Mouse (Mus musculus) megakaryocyte, embryonic 14.5 days (primary cell): ENCODE measurements at regions not wholly inside any gene's neighbourhood (a gene's known extent, or its start where the extent isn't known, plus 50 kb on each side); places are given as distances from the start of the nearest gene placed in this dataset.

ENCODE experiments used
- H3K27me3 ChIP-seq: replicated peaks from 2 replicates; pipeline ENCODE3; 2012; ENCODE audit warnings: inconsistent platforms
- H3K36me3 ChIP-seq: replicated peaks from 2 replicates; pipeline ENCODE3; 2012; ENCODE audit warnings: low read length, inconsistent platforms, mixed read lengths
- H3K4me1 ChIP-seq: 2 replicates; pipeline ENCODE4 v1.6.1; 2012; ENCODE audit warnings: inconsistent platforms
- H3K4me3 ChIP-seq: replicated peaks from 2 replicates; pipeline ENCODE3; 2012; ENCODE audit warnings: moderate library complexity, mild to moderate bottlenecking, inconsistent platforms
- H3K9me3 ChIP-seq: 2 replicates; pipeline ENCODE4 v1.6.1; 2012; ENCODE audit warnings: inconsistent platforms
- FLI1 ChIP-seq: IDR thresholded peaks from 2 replicates; pipeline ENCODE4 v1.6.1; 2012; ENCODE audit warnings: low read length, inconsistent platforms, mixed read lengths
- GATA1 ChIP-seq: IDR thresholded peaks from 3 replicates; pipeline ENCODE4 v1.6.1; 2012; ENCODE audit warnings: mixed read lengths, low read length, inconsistent platforms, borderline replicate concordance

DNA sequence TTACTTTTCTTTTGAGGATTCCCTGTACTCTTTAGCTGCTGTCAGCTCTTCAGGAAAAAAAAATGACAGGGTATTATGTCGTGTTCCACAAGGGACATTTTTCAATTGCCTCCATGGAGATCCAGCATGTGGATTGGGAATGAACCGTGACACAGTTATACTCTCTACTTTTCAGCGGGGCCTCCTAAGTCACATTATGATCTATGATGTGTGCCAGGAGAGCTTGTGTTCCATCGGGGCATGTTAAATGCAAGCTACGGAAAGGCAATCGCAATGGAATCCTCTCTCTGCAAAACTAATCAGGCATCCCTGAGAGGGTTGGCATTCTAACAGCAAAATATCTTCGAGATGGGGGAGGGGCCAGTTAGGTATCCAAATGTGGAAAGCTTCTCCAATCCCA, 92.7 kb upstream of the Cachd1 start:
- no peak for TF ChIP-seq FLI1
- no peak for TF ChIP-seq GATA1
- H3K4me1 ChIP-seq = no peaks in the 10 kb centered on the region
- H3K9me3 ChIP-seq = peaks cover 11% of the 10 kb centered on the region
- H3K27me3 ChIP-seq = no peaks in the 10 kb centered on the region
- H3K36me3 ChIP-seq = no peaks in the 10 kb centered on the region
- no peak overlapping the region for H3K4me3 ChIP-seq

DNA sequence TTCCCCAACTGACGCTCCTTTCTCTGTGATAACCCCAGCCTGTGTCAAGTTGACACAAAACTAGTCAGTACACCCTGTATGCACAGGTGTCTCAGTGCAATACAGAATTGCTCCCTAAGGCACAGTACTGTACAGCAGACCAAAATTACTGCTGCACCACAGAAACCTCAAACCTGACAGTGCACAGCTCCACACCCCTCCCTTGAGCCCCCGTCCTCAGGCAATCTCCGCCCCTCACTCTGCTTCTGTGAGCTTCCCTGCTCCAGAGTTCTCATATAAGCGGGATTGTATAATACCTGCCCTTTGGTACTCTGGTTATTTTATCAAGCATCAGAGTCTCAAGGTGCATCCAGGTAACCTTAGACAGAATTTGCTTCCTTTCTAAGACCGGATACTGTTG, 76.5 kb upstream of the Cachd1 start:
- peaks cover 10% of the 10 kb centered on the region; the same call in 1 of the 2 replicates for H3K9me3 ChIP-seq
- no peak overlapping the region for H3K4me3 ChIP-seq
- TF ChIP-seq GATA1 = no peak
- no peak for TF ChIP-seq FLI1
- H3K27me3 ChIP-seq = no peaks in the 10 kb centered on the region
- H3K36me3 ChIP-seq = no peaks in the 10 kb centered on the region
- H3K4me1 ChIP-seq = no peaks in the 10 kb centered on the region

DNA sequence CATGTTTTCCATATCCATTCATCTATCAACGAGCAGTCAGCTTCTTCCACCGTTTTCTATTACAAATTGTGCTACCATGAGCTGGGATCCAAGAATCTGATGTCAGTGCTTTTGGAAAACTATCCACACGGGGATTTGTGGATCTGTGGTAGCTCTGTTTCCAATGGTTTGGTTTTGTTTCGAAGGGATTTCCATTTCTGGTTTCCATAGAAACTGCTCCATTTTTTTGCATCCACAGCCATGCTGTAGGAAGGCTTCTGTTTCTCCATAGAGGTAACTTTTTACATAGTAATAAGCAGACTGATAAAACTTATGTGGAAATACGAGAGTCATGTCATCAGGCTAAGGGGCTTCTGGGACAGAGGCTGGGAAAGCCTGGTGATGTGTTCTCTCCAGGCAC, 76.1 kb upstream of the Cachd1 start:
- H3K9me3 ChIP-seq = peaks cover 10% of the 10 kb centered on the region; the same call in 1 of the 2 replicates
- H3K4me3 ChIP-seq = no peak overlapping the region
- TF ChIP-seq GATA1 (no peak), FLI1 (no peak)
- no peaks in the 10 kb centered on the region for H3K36me3 ChIP-seq
- no peaks in the 10 kb centered on the region for H3K4me1 ChIP-seq
- H3K27me3 ChIP-seq = no peaks in the 10 kb centered on the region

DNA sequence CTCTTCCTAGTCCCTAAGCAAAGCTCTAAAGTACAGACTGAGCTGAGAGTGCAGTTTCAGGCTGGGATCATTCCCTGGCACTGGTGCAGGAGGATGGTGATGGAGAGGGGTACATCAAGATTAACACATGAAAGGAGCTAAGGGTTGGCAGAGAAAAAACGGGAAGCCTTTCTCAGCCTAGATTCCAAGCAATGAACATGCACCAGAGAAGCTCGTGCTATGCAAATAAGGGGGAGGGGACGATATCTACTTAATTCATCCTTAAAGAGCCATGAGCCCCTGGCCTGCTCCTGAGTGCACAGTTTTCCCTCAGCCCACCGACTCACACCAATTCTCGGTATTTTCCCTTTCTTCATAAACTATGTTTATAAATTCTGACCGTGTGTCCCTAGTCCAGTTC, 70.5 kb upstream of the Cachd1 start:
- no peaks in the 10 kb centered on the region for H3K27me3 ChIP-seq
- TF ChIP-seq FLI1 (no peak), GATA1 (no peak)
- peaks cover 6% of the 10 kb centered on the region; the same call in 1 of the 2 replicates for H3K9me3 ChIP-seq
- no peaks in the 10 kb centered on the region for H3K4me1 ChIP-seq
- no peaks in the 10 kb centered on the region for H3K36me3 ChIP-seq
- H3K4me3 ChIP-seq = no peak overlapping the region

DNA sequence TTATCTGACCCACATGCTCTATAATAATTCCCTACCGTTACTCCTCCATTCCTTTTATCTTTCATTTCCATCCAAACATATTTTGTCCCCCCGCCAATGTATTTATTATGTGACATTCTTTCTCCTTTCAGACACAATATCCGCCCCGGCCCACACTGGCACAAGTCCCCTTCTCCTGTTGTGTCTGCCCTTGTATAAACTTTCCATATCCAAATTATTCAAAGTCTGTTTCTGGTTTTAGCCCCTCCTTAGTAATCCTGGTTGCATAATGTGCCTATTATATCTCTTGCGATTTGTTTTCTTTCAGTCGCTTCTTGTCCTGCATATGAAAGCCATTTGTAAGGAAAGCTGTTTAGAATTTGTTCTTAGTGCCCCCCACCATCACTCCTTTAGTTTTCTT, 69.3 kb upstream of the Cachd1 start:
- no peaks in the 10 kb centered on the region for H3K36me3 ChIP-seq
- no peaks in the 10 kb centered on the region for H3K4me1 ChIP-seq
- H3K9me3 ChIP-seq = peaks cover 6% of the 10 kb centered on the region; the same call in 1 of the 2 replicates
- no peak overlapping the region for H3K4me3 ChIP-seq
- no peaks in the 10 kb centered on the region for H3K27me3 ChIP-seq
- TF ChIP-seq GATA1 (no peak), FLI1 (no peak)

DNA sequence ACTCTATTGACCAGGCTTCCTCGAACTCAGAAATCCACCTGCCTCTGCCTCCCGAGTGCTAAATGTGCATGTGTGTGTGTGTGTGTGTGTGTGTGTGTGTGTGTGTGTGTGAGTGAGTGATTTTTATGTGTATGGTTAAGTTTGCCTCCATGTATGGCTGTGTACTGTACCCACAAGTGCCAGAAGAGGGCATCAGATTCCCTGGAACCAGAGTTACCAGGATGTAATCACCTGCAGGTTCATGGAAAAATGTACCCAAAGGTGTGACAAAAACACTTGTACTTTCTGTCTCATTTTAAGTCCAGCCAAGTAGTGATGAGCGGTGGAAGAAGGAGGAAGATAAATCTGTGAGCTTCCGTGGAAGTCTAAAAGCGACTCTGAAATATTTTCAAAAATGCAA, 68.2 kb upstream of the Cachd1 start:
- no peaks in the 10 kb centered on the region for H3K36me3 ChIP-seq
- peaks cover 1% of the 10 kb centered on the region; the same call in 1 of the 2 replicates for H3K9me3 ChIP-seq
- H3K4me3 ChIP-seq = no peak overlapping the region
- TF ChIP-seq GATA1 (no peak), FLI1 (no peak)
- H3K27me3 ChIP-seq = no peaks in the 10 kb centered on the region
- no peaks in the 10 kb centered on the region for H3K4me1 ChIP-seq

DNA sequence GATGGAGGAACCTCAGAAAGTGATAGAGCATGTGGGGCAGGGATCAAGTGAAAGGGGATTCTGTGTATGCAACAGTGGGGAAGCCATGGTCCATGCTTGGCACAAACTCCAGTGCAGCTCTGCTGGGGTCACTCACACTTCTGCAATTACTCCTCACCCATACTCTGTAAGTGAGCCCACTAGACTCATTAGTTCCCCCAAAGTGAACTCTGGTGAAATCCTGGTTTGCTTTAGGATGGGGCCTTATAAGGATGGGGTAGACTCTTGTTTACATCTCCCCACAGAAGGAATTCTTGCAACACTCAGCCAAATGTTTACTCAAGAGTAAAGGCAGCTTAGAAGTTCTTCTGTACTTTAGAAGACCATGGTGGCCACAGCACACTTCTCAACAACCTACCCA, 62.2 kb upstream of the Cachd1 start:
- Histone ChIP-seq H3K27me3 (no peaks in the 10 kb centered on the region), H3K9me3 (peaks cover 7% of the 10 kb centered on the region; the same call in 1 of the 2 replicates), H3K36me3 (no peaks in the 10 kb centered on the region), H3K4me3 (no peak overlapping the region), H3K4me1 (no peaks in the 10 kb centered on the region)
- TF ChIP-seq FLI1 = no peak
- no peak for TF ChIP-seq GATA1

DNA sequence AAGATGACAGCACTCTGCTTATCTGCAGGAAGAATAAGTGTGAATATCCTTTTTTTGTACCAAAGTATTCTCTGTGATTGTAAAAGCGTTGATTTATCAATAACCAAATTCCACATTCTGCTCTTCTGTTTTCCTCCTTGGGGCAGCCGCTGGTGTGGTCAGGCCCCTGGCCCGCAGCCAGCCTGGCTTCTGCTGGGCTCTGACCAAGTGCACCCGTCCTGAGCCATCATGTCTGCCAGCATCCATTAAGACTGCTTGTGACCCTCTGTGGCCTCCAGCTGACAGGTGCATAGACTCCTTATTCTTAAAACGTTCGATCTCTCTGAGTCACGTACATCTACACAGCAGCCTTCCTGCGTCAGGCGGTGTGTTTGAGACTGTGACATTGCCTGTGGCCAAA, 58.9 kb upstream of the Cachd1 start:
- H3K9me3 ChIP-seq = peaks cover 7% of the 10 kb centered on the region; the same call in 1 of the 2 replicates
- TF ChIP-seq FLI1 (no peak), GATA1 (no peak)
- no peaks in the 10 kb centered on the region for H3K4me1 ChIP-seq
- no peaks in the 10 kb centered on the region for H3K27me3 ChIP-seq
- H3K4me3 ChIP-seq = peak overlapping the region; percentile 18
- no peaks in the 10 kb centered on the region for H3K36me3 ChIP-seq

DNA sequence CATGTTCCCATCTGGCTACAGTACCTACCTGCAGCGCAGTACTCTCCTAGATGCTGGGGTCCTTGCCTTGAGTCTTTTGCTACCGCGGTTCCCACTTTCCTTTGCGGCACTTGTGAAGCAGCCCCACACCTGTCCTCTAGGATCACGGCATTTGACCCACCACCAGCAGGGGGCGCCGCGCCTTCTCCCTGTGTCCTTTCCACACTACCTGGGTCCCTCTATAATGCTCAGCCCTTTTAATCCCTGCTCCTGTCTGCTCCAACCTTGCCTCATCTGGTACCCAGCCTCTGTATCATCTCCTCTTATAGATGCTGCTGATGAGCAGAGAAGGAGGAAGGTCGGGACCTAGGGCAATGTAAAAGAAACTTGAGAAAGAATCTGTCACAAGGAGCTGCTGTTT, 53.9 kb upstream of the Cachd1 start:
- Histone ChIP-seq H3K4me3 (no peak overlapping the region), H3K36me3 (no peaks in the 10 kb centered on the region), H3K9me3 (peaks cover 7% of the 10 kb centered on the region; the same call in 1 of the 2 replicates), H3K4me1 (no peaks in the 10 kb centered on the region), H3K27me3 (no peaks in the 10 kb centered on the region)
- TF ChIP-seq FLI1 (no peak), GATA1 (no peak)

DNA sequence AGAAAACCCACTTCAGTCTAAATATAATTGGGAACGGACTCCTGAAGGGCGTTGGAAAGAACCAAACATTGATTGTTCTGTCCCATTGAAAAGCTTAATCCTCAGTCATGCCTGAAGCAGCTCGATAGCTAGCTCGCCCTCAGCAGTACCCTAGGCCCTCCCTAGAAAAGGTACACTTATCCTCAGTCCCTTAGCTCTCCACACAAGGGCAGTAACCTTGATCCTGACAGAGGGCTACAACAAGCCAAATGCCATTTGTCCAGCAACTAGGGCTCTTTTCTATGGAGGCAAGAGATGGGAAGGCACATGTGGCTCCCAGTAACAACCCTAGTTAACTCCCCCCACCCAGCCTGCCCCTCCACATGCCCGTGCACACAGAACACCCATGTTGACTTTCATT, 53.4 kb upstream of the Cachd1 start:
- H3K4me3 ChIP-seq = no peak overlapping the region
- peaks cover 2% of the 10 kb centered on the region; the same call in 1 of the 2 replicates for H3K9me3 ChIP-seq
- TF ChIP-seq FLI1 = no peak
- no peak for TF ChIP-seq GATA1
- no peaks in the 10 kb centered on the region for H3K4me1 ChIP-seq
- H3K27me3 ChIP-seq = no peaks in the 10 kb centered on the region
- H3K36me3 ChIP-seq = no peaks in the 10 kb centered on the region

DNA sequence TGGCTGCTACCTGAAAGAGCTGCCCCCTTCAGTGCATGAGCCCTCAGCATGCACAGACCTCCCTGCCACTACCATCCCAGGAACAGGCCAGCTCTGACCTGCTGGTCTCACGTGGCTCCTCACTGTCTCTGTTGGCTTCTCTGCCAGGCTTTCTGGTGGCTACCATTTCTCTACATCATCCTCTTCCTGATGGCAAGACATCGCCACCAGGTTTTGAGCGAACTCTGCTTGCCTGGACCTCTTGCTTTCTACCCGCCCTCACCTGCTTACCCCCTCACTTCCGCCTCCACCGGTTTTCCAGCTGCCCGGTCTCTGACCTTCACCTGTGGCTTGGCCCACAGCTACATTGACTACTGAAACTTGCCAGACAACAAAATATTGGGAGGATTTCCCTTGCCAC, 50.7 kb upstream of the Cachd1 start:
- TF ChIP-seq FLI1 (no peak), GATA1 (no peak)
- H3K4me3 ChIP-seq = no peak overlapping the region
- no peaks in the 10 kb centered on the region for H3K9me3 ChIP-seq
- no peaks in the 10 kb centered on the region for H3K36me3 ChIP-seq
- no peaks in the 10 kb centered on the region for H3K27me3 ChIP-seq
- no peaks in the 10 kb centered on the region for H3K4me1 ChIP-seq
